Mouse (Mus musculus): ENCODE data around the gene Ttll2. TPM values are rescaled to one million over a fixed set of nuclear protein-coding genes. Genes with fewer than 3 reads are reported as not detected.
"Not testable (repeated sequence)": the region's sequence is repeated elsewhere in the genome, so short reads cannot be mapped to it uniquely, and the experiment has no call there.

Ttll2 gene
- polyA plus RNA-seq (2016; fragmentation: Nextera tagmentation; extraction: Ambion mirVana): not detected in 2 replicates

GRCm38 (mm10) chr17:7352596-7352995, at the start of gene Ttll2:
Gene Ttll2 (minus strand): TSS chr17:7352696.
- not testable (repeated sequence) for ATAC-seq (ENCODE audit: low FRiP score, low read depth); H3K36me3 ChIP-seq
- 100% methylated on average over 1 of the region's 1 CpGs for WGBS

GRCm38 (mm10) chr17:7399770-7400169, 47.3 kb upstream of the Ttll2 start:
- H3K4me3 ChIP-seq; H3K9me3 ChIP-seq; H3K4me1 ChIP-seq; ATAC-seq (ENCODE audit: low FRiP score, low read depth); H3K36me3 ChIP-seq; H3K9ac ChIP-seq (replicated peaks); H3K27ac ChIP-seq (replicated peaks); H3K4me2 ChIP-seq (replicated peaks); H3K27me3 ChIP-seq: not testable (repeated sequence)
- 69% methylated on average over 6 of the region's 6 CpGs for WGBS

More at GRCm38 (mm10) chr17:7352596-7352995, at the start of gene Ttll2:
- not testable (repeated sequence) for H3K4me1 ChIP-seq; H3K9ac ChIP-seq (replicated peaks); H3K4me2 ChIP-seq (replicated peaks); H3K27ac ChIP-seq (replicated peaks); H3K27me3 ChIP-seq; H3K4me3 ChIP-seq; H3K9me3 ChIP-seq

GRCm38 (mm10) chr17:7398198-7398847, 45.8 kb upstream of the Ttll2 start:
- not testable (repeated sequence) for H3K36me3 ChIP-seq; H3K9me3 ChIP-seq; H3K9ac ChIP-seq (replicated peaks); H3K27ac ChIP-seq (replicated peaks); H3K4me2 ChIP-seq (replicated peaks); ATAC-seq (ENCODE audit: low FRiP score, low read depth); H3K4me3 ChIP-seq; H3K4me1 ChIP-seq; H3K27me3 ChIP-seq
- WGBS: 89% methylated on average over 6 of the region's 6 CpGs

GRCm38 (mm10) chr17:7397079-7397478, 44.6 kb upstream of the Ttll2 start:
- H3K4me1 ChIP-seq; H3K27me3 ChIP-seq; H3K4me2 ChIP-seq (replicated peaks); H3K9me3 ChIP-seq; H3K4me3 ChIP-seq; H3K9ac ChIP-seq (replicated peaks); H3K27ac ChIP-seq (replicated peaks); H3K36me3 ChIP-seq; ATAC-seq (ENCODE audit: low FRiP score, low read depth): not testable (repeated sequence)
- 88% methylated on average over 13 of the region's 13 CpGs for WGBS

- H3K4me1 ChIP-seq; H3K27ac ChIP-seq (replicated peaks); H3K4me2 ChIP-seq (replicated peaks); H3K9me3 ChIP-seq; H3K9ac ChIP-seq (replicated peaks); ATAC-seq (ENCODE audit: low FRiP score, low read depth); H3K27me3 ChIP-seq; H3K36me3 ChIP-seq; H3K4me3 ChIP-seq: not testable (repeated sequence)
- no CpG with 5 or more reads among the region's 2 CpGs for WGBS
Observed at GRCm38 (mm10) chr17:7396288-7396687, 43.8 kb upstream of the Ttll2 start.

GRCm38 (mm10) chr17:7395671-7396070, 43.2 kb upstream of the Ttll2 start:
- H3K36me3 ChIP-seq; H3K9ac ChIP-seq (replicated peaks); H3K9me3 ChIP-seq; H3K4me2 ChIP-seq (replicated peaks); H3K27ac ChIP-seq (replicated peaks); H3K27me3 ChIP-seq; H3K4me3 ChIP-seq; ATAC-seq (ENCODE audit: low FRiP score, low read depth); H3K4me1 ChIP-seq: not testable (repeated sequence)
- 93% methylated on average over 7 of the region's 8 CpGs for WGBS

GRCm38 (mm10) chr17:7395116-7395515, 42.6 kb upstream of the Ttll2 start:
- not testable (repeated sequence) for H3K9me3 ChIP-seq; H3K4me3 ChIP-seq; H3K9ac ChIP-seq (replicated peaks); H3K27ac ChIP-seq (replicated peaks); H3K27me3 ChIP-seq; H3K36me3 ChIP-seq; H3K4me1 ChIP-seq; ATAC-seq (ENCODE audit: low FRiP score, low read depth); H3K4me2 ChIP-seq (replicated peaks)
- WGBS: 93% methylated on average over 7 of the region's 7 CpGs

- 82% methylated on average over 7 of the region's 7 CpGs for WGBS
- not testable (repeated sequence) for ATAC-seq (ENCODE audit: low FRiP score, low read depth)
Observed at GRCm38 (mm10) chr17:7389898-7390297, 37.4 kb upstream of the Ttll2 start.

GRCm38 (mm10) chr17:7388958-7389356, 36.5 kb upstream of the Ttll2 start:
- WGBS: 81% methylated on average over 7 of the region's 8 CpGs
- ATAC-seq (ENCODE audit: low FRiP score, low read depth); H3K27ac ChIP-seq (replicated peaks); H3K9ac ChIP-seq (replicated peaks); H3K27me3 ChIP-seq; H3K9me3 ChIP-seq; H3K36me3 ChIP-seq; H3K4me1 ChIP-seq; H3K4me3 ChIP-seq; H3K4me2 ChIP-seq (replicated peaks): not testable (repeated sequence)

More at GRCm38 (mm10) chr17:7389898-7390297, 37.4 kb upstream of the Ttll2 start:
- H3K9me3 ChIP-seq; H3K9ac ChIP-seq (replicated peaks); H3K4me2 ChIP-seq (replicated peaks); H3K36me3 ChIP-seq; H3K27me3 ChIP-seq; H3K4me1 ChIP-seq; H3K27ac ChIP-seq (replicated peaks); H3K4me3 ChIP-seq: not testable (repeated sequence)

GRCm38 (mm10) chr17:7388341-7388957, 36.0 kb upstream of the Ttll2 start:
- not testable (repeated sequence) for H3K9ac ChIP-seq (replicated peaks); H3K27ac ChIP-seq (replicated peaks); ATAC-seq (ENCODE audit: low FRiP score, low read depth); H3K36me3 ChIP-seq; H3K4me2 ChIP-seq (replicated peaks); H3K27me3 ChIP-seq; H3K4me1 ChIP-seq; H3K9me3 ChIP-seq; H3K4me3 ChIP-seq
- no CpG with 5 or more reads among the region's 2 CpGs for WGBS

- H3K4me3 ChIP-seq; H3K36me3 ChIP-seq; H3K27me3 ChIP-seq; H3K27ac ChIP-seq (replicated peaks); H3K9me3 ChIP-seq; H3K4me1 ChIP-seq; ATAC-seq (ENCODE audit: low FRiP score, low read depth); H3K4me2 ChIP-seq (replicated peaks); H3K9ac ChIP-seq (replicated peaks): not testable (repeated sequence)
- 62% methylated on average over 8 of the region's 8 CpGs for WGBS
Observed at GRCm38 (mm10) chr17:7386016-7386415, 33.5 kb upstream of the Ttll2 start.

GRCm38 (mm10) chr17:7385364-7385763, 32.9 kb upstream of the Ttll2 start, which contains the start of gene Unc93a2:
Gene Unc93a2 (minus strand): TSS chr17:7385464.
- H3K4me2 ChIP-seq (replicated peaks); H3K27me3 ChIP-seq; H3K27ac ChIP-seq (replicated peaks); H3K4me3 ChIP-seq; H3K9ac ChIP-seq (replicated peaks); H3K4me1 ChIP-seq; ATAC-seq (ENCODE audit: low FRiP score, low read depth); H3K9me3 ChIP-seq; H3K36me3 ChIP-seq: not testable (repeated sequence)
- WGBS: 85% methylated on average over 3 of the region's 3 CpGs
